Mouse (Mus musculus) hindbrain, embryonic 11.5 days (tissue): ENCODE measurements around the gene Fga. TPM values are rescaled to one million over a fixed set of nuclear protein-coding genes. Genes with fewer than 3 reads are reported as not detected.
A peak's percentile ranks its signal among the peaks of the same experiment; 100 is the strongest.

Experiments
- ATAC-seq: fragments of 200-750 bp; cut with Nextera tagmentation; 2 replicates; pipeline ENCODE4 v1.8.0; 2017; ENCODE audit warnings: mild to moderate bottlenecking, moderate TSS enrichment, moderate library complexity; ENCODE audit not compliant: low FRiP score
- DNase-seq: peaks from one replicate; pipeline ENCODE4 v3.0.0-alpha.2; 2015; ENCODE audit warnings: low spot score
- H3K27ac ChIP-seq: fragments of 300-500 bp; sonication (generic); 2 replicates; pipeline ENCODE4 v1.5.1; 2014; ENCODE audit warnings: mild to moderate bottlenecking, low read depth, low read length
- H3K27me3 ChIP-seq: fragments of 300-500 bp; sonication (generic); 2 replicates; pipeline ENCODE4 v1.6.1; 2014; ENCODE audit warnings: mild to moderate bottlenecking, low read length, moderate library complexity, mixed read lengths; ENCODE audit not compliant: control insufficient read depth, insufficient read depth
- H3K36me3 ChIP-seq: fragments of 300-500 bp; sonication (generic); 2 replicates; pipeline ENCODE4 v1.6.1; 2014; ENCODE audit warnings: mild to moderate bottlenecking, low read length, moderate library complexity, mixed read lengths; ENCODE audit not compliant: control insufficient read depth, insufficient read depth
- H3K4me1 ChIP-seq: fragments of 300-500 bp; sonication (generic); replicated peaks from 2 replicates; pipeline ENCODE4 v1.6.1; 2014; ENCODE audit warnings: low read length, mixed read lengths; ENCODE audit not compliant: control insufficient read depth, insufficient read depth
- H3K4me2 ChIP-seq: fragments of 300-500 bp; sonication (generic); replicated peaks from 2 replicates; pipeline ENCODE4 v1.6.1; 2014; ENCODE audit warnings: mild to moderate bottlenecking, low read depth, low read length
- H3K4me3 ChIP-seq: fragments of 300-500 bp; sonication (generic); 2 replicates; pipeline ENCODE4 v1.5.1; 2014; ENCODE audit warnings: low read depth, low read length
- H3K9ac ChIP-seq: fragments of 300-500 bp; sonication (generic); 2 replicates; pipeline ENCODE4 v1.6.1; 2014; ENCODE audit warnings: low read depth, low read length
- H3K9me3 ChIP-seq: fragments of 300-500 bp; sonication (generic); 2 replicates; pipeline ENCODE4 v1.6.1; 2016; ENCODE audit warnings: low read length; ENCODE audit not compliant: control insufficient read depth
- WGBS: fragments of 180-500 bp; shearing (Covaris S2); extraction: QIAGEN DNeasy Blood & Tissue Kit; methylation state at CpG from one replicate; pipeline ENCODE4 v1.1.7; 2014; 5-methylcytosine and 5-hydroxymethylcytosine counted together
- polyA plus RNA-seq: library from polyadenylated mRNA; unstranded; fragments of >200 nt; fragmentation: Nextera tagmentation; extraction: Ambion mirVana; gene quantifications from 2 replicates; pipeline ENCODE4 v1.2.1, GENCODE M21; 2014

Gene Fga
- polyA plus RNA-seq, 1 experiment from 2014 or later, result not detected

- no peaks in the 10 kb centered on the region for H3K27me3 ChIP-seq
- H3K4me2 ChIP-seq, result peak overlapping the region; percentile 22
- H3K4me3 ChIP-seq, result no peak overlapping the region
- no peaks in the 10 kb centered on the region for H3K36me3 ChIP-seq
- ATAC-seq (peak; percentile 73), DNase-seq (peak; percentile 81)
- H3K27ac ChIP-seq, result no peak overlapping the region
- no peaks in the 10 kb centered on the region for H3K9me3 ChIP-seq
- H3K9ac ChIP-seq, result no peak overlapping the region
- H3K4me1 ChIP-seq, result no peaks in the 10 kb centered on the region
- 9% methylated on average over 11 of the region's 11 CpGs for WGBS
These were observed 54.7 kb downstream of the Fga start for GRCm38 (mm10) chr3:83080567-83081055.

Other genes starting within 250 kb of the Fga start
- gene Rbm46, start 149.6 kb upstream of the Fga start, polyA plus RNA-seq, result 3.2 and 3.9 TPM in 2 replicates
- gene Lrat, start 122.1 kb upstream of the Fga start, polyA plus RNA-seq, result 0.03 TPM in 1 of 2 replicates, not detected in the other
- not detected in 2 replicates for gene Fgg, start 18.4 kb upstream of the Fga start, polyA plus RNA-seq
- gene Fgb, start 23.8 kb downstream of the Fga start, polyA plus RNA-seq, result 0.11 TPM in 1 of 2 replicates, not detected in the other
- 133 and 146 TPM in 2 replicates for gene Plrg1, start 29.4 kb downstream of the Fga start, polyA plus RNA-seq
- 1.2 and 1.6 TPM in 2 replicates for gene Dchs2, start 101.9 kb downstream of the Fga start, polyA plus RNA-seq